Mouse (Mus musculus): ENCODE measurements at regions not wholly inside any gene's neighbourhood (a gene's known extent, or its start where the extent isn't known, plus 50 kb on each side); places are given as distances from the start of the nearest gene placed in this dataset.
A peak's percentile ranks its signal among the peaks of the same experiment; 100 is the strongest.

- no peaks in the 10 kb centered on the region for H3K9me3 ChIP-seq (ENCODE audit: control insufficient read depth, low read length)
- no peak overlapping the region for H3K4me2 ChIP-seq (replicated peaks)
- no peaks in the 10 kb centered on the region for H3K36me3 ChIP-seq (replicated peaks; ENCODE audit: control insufficient read depth, insufficient read depth)
- H3K27ac ChIP-seq, result no peak overlapping the region
- 0 out of 2 replicates have a peak, but pooled peaks cover 3% of the 10 kb centered on the region for H3K4me1 ChIP-seq (replicated peaks; ENCODE audit: control insufficient read depth, insufficient read depth, low read length)
- no peak for ATAC-seq (ENCODE audit: low FRiP score)
- DNase-seq (ENCODE audit: low spot score), result no peak
- H3K27me3 ChIP-seq (ENCODE audit: control insufficient read depth, insufficient read depth, low read length), result no peaks in the 10 kb centered on the region
- H3K9ac ChIP-seq, result no peak overlapping the region
- H3K4me3 ChIP-seq (replicated peaks; ENCODE audit: low read length), result no peak overlapping the region
- 86% methylated on average over 6 of the region's 6 CpGs for WGBS
Observed at GRCm38 (mm10) chr13:63726509-63726908, 88.5 kb upstream of the Ercc6l2 start.

GRCm38 (mm10) chr13:63735739-63736138 lies 79.3 kb upstream of the Ercc6l2 start:
- WGBS, result 85% methylated on average over 5 of the region's 5 CpGs
- H3K4me2 ChIP-seq (replicated peaks), result no peak overlapping the region
- H3K27ac ChIP-seq, result no peak overlapping the region
- H3K36me3 ChIP-seq (replicated peaks; ENCODE audit: control insufficient read depth, insufficient read depth), result no peaks in the 10 kb centered on the region
- no peak overlapping the region for H3K9ac ChIP-seq
- no peaks in the 10 kb centered on the region for H3K27me3 ChIP-seq (ENCODE audit: control insufficient read depth, insufficient read depth, low read length)
- no peak for ATAC-seq (ENCODE audit: low FRiP score)
- no peaks in the 10 kb centered on the region for H3K9me3 ChIP-seq (ENCODE audit: control insufficient read depth, low read length)
- no peak overlapping the region for H3K4me3 ChIP-seq (replicated peaks; ENCODE audit: low read length)
- DNase-seq (ENCODE audit: low spot score), result no peak
- H3K4me1 ChIP-seq (replicated peaks; ENCODE audit: control insufficient read depth, insufficient read depth, low read length), result no peaks in the 10 kb centered on the region

DNA sequence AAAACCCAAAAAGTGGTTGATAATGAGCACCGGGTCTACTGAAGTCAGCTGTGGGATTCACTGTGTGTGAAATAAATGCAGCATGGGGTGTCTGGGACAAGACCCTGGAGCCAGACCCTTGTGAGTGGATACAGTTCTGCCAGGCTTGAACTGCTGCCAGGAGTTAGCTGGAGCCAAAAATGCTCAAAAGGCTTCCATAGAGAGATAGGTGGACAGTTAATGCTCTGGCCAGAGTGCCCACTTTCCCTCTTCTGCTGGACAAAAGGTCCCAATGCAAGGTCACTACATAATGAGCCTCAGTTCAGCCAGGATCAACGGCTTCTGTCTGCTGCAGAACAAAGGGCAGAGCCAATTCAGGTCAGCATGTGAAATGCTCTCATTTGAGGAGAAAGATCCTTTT lies 73.2 kb upstream of the Ercc6l2 start:
- ATAC-seq (ENCODE audit: low FRiP score) (no peak), DNase-seq (ENCODE audit: low spot score) (peak; percentile 40)
- H3K36me3 ChIP-seq (replicated peaks; ENCODE audit: control insufficient read depth, insufficient read depth), result no peaks in the 10 kb centered on the region
- no peak overlapping the region for H3K4me3 ChIP-seq (replicated peaks; ENCODE audit: low read length)
- no peak overlapping the region for H3K4me2 ChIP-seq (replicated peaks)
- H3K4me1 ChIP-seq (replicated peaks; ENCODE audit: control insufficient read depth, insufficient read depth, low read length), result no peaks in the 10 kb centered on the region
- no peaks in the 10 kb centered on the region for H3K27me3 ChIP-seq (ENCODE audit: control insufficient read depth, insufficient read depth, low read length)
- H3K27ac ChIP-seq, result no peak overlapping the region
- WGBS, result 38% methylated on average over 2 of the region's 2 CpGs
- no peaks in the 10 kb centered on the region for H3K9me3 ChIP-seq (ENCODE audit: control insufficient read depth, low read length)
- H3K9ac ChIP-seq, result no peak overlapping the region

- no peaks in the 10 kb centered on the region for H3K36me3 ChIP-seq (replicated peaks; ENCODE audit: control insufficient read depth, insufficient read depth)
- no peak overlapping the region for H3K4me2 ChIP-seq (replicated peaks)
- H3K9me3 ChIP-seq (ENCODE audit: control insufficient read depth, low read length), result no peaks in the 10 kb centered on the region
- H3K9ac ChIP-seq, result no peak overlapping the region
- no peak for ATAC-seq (ENCODE audit: low FRiP score)
- H3K4me3 ChIP-seq (replicated peaks; ENCODE audit: low read length), result no peak overlapping the region
- H3K4me1 ChIP-seq (replicated peaks; ENCODE audit: control insufficient read depth, insufficient read depth, low read length), result no peaks in the 10 kb centered on the region
- no peaks in the 10 kb centered on the region for H3K27me3 ChIP-seq (ENCODE audit: control insufficient read depth, insufficient read depth, low read length)
- no peak for DNase-seq (ENCODE audit: low spot score)
- no peak overlapping the region for H3K27ac ChIP-seq
- whole genome bisulfite sequencing, result 88% methylated on average over 2 of the region's 2 CpGs
Observed at GRCm38 (mm10) chr13:63748788-63749187, 66.3 kb upstream of the Ercc6l2 start.

- no peaks in the 10 kb centered on the region for H3K36me3 ChIP-seq (replicated peaks; ENCODE audit: control insufficient read depth, insufficient read depth)
- no peaks in the 10 kb centered on the region for H3K4me1 ChIP-seq (replicated peaks; ENCODE audit: control insufficient read depth, insufficient read depth, low read length)
- H3K27me3 ChIP-seq (ENCODE audit: control insufficient read depth, insufficient read depth, low read length), result no peaks in the 10 kb centered on the region
- no peaks in the 10 kb centered on the region for H3K9me3 ChIP-seq (ENCODE audit: control insufficient read depth, low read length)
- no peak overlapping the region for H3K27ac ChIP-seq
- no peak overlapping the region for H3K9ac ChIP-seq
- ATAC-seq (ENCODE audit: low FRiP score), result no peak
- H3K4me2 ChIP-seq (replicated peaks), result no peak overlapping the region
- no peak overlapping the region for H3K4me3 ChIP-seq (replicated peaks; ENCODE audit: low read length)
- WGBS, result 77% methylated on average over 4 of the region's 4 CpGs
- DNase-seq (ENCODE audit: low spot score), result no peak
Observed at GRCm38 (mm10) chr13:63749997-63750396, 65.0 kb upstream of the Ercc6l2 start.

GRCm38 (mm10) chr13:63751196-63751595 lies 63.8 kb upstream of the Ercc6l2 start:
- DNase-seq (ENCODE audit: low spot score), result no peak
- H3K9me3 ChIP-seq (ENCODE audit: control insufficient read depth, low read length), result no peaks in the 10 kb centered on the region
- no peak overlapping the region for H3K27ac ChIP-seq
- H3K4me3 ChIP-seq (replicated peaks; ENCODE audit: low read length), result no peak overlapping the region
- H3K36me3 ChIP-seq (replicated peaks; ENCODE audit: control insufficient read depth, insufficient read depth), result no peaks in the 10 kb centered on the region
- no peaks in the 10 kb centered on the region for H3K4me1 ChIP-seq (replicated peaks; ENCODE audit: control insufficient read depth, insufficient read depth, low read length)
- H3K27me3 ChIP-seq (ENCODE audit: control insufficient read depth, insufficient read depth, low read length), result no peaks in the 10 kb centered on the region
- H3K9ac ChIP-seq, result no peak overlapping the region
- WGBS, result 59% methylated on average over 2 of the region's 2 CpGs
- ATAC-seq (ENCODE audit: low FRiP score), result no peak
- H3K4me2 ChIP-seq (replicated peaks), result no peak overlapping the region

DNA sequence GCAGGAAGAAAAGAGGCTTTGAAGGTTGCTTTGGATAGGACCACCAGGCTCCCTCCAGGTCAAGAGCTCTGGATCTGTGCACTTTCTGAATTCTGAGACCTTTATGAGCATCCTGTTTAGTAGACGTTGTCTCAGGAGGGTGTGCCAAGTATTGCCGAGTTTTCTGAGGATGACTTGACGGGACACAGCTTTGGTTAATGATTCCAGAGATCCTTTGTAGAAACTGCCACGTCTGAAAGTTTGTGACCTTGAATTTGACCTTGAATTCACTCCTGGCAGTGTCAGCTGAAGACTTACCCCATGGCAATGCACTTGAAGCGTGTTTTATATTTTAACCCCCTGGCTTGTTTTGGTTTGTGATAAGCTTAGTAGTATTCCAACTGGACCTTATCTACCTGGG lies 58.0 kb upstream of the Ercc6l2 start:
- H3K4me3 ChIP-seq (replicated peaks; ENCODE audit: low read length), result no peak overlapping the region
- 75% methylated on average over 5 of the region's 5 CpGs for WGBS
- no peaks in the 10 kb centered on the region for H3K4me1 ChIP-seq (replicated peaks; ENCODE audit: control insufficient read depth, insufficient read depth, low read length)
- no peaks in the 10 kb centered on the region for H3K9me3 ChIP-seq (ENCODE audit: control insufficient read depth, low read length)
- no peak for ATAC-seq (ENCODE audit: low FRiP score)
- no peak overlapping the region for H3K9ac ChIP-seq
- H3K36me3 ChIP-seq (replicated peaks; ENCODE audit: control insufficient read depth, insufficient read depth), result no peaks in the 10 kb centered on the region
- H3K4me2 ChIP-seq (replicated peaks), result no peak overlapping the region
- no peak overlapping the region for H3K27ac ChIP-seq
- DNase-seq (ENCODE audit: low spot score), result no peak
- no peaks in the 10 kb centered on the region for H3K27me3 ChIP-seq (ENCODE audit: control insufficient read depth, insufficient read depth, low read length)

DNA sequence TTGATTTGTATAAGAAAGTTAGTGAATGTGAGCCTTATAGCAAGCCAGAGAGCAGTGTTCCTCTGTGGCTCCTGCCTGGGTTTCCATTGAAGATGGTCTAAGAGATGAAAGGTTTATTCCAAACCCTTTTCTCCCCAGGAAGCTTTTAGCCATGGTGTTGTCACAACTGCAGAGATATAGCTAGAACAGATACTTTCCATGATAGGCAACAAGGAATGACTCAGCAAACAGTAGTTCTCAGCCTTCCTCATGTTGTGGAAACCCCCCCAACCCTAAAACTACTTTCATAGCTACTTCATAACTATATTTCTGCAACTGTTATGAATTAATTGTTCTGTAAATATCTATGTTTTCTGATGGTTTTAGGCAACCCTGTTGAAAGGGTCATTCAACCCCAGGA lies 53.5 kb upstream of the Ercc6l2 start:
- ATAC-seq (ENCODE audit: low FRiP score), result no peak
- H3K4me2 ChIP-seq (replicated peaks), result no peak overlapping the region
- DNase-seq (ENCODE audit: low spot score), result no peak
- H3K27ac ChIP-seq, result no peak overlapping the region
- no peaks in the 10 kb centered on the region for H3K27me3 ChIP-seq (ENCODE audit: control insufficient read depth, insufficient read depth, low read length)
- H3K36me3 ChIP-seq (replicated peaks; ENCODE audit: control insufficient read depth, insufficient read depth), result no peaks in the 10 kb centered on the region
- H3K4me3 ChIP-seq (replicated peaks; ENCODE audit: low read length), result no peak overlapping the region
- H3K4me1 ChIP-seq (replicated peaks; ENCODE audit: control insufficient read depth, insufficient read depth, low read length), result no peaks in the 10 kb centered on the region
- H3K9ac ChIP-seq, result no peak overlapping the region
- H3K9me3 ChIP-seq (ENCODE audit: control insufficient read depth, low read length), result no peaks in the 10 kb centered on the region
